Mouse (Mus musculus) monocyte, adult 2 months (primary cell): Measurements from ENCODE around the gene Nt5c.
"Not testable (repeated sequence)": the region's sequence is repeated elsewhere in the genome, so short reads cannot be mapped to it uniquely, and the experiment has no call there.

ENCODE experiments used
- DNase-seq, 2 experiments: peaks; one replicate each; pipeline ENCODE4 v3.0.0; 2022; ENCODE audit warnings: low spot score in 2 of 2, low read depth in 1 of 2

The Nt5c gene

DNA sequence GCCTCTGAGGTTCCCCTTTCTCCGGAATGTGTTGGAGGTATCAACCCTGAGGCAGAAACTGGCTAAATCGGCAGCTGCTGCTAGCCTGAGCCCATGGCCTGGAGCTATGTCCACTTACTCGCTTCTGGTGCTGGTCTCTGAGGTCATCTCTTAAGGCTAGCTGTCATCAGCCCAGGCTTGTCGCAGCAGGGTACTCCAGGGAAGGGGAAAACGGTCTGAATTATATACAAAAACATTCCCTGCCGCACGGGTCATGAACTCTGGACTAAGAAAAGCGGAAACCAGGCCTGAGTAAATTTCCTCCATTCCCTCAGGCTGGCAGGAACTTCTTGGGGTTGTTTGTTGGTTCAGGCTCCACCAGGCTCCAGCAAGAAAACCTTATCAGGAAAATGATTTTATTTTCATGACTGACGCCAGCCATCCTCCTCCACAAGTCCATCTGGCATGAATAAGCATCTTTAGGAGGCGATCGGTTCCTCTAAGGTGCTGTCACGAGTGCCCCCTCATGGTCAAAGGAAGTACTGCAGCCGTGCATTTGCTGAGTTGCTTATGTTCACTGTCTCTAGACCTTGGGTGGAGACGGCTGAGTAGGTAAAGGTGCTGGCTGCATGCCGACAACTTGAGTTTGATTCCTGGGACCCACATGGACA lies 17.9 kb downstream of the Nt5c start:
- DNase-seq: peak; percentile 83 to 85

DNA sequence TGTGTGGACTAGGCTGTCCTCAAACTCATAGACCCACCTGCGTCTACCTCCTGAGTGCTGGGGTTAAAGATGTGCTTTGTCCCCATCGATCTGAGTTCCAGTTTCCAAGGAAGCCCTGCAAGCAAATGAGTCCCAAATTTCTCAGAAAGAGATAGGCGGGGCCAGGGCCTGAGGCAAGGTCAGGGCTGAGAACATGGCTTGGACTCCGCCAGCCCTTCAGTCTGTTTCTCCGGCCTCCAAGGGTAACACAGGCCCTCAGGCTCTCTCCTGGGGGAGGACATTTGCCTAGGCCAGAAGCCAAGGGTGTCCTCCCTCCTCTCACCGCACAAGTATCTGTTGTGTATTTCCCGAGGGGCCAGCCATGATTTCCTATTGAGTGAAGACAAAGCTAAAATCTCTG lies 19.5 kb downstream of the Nt5c start:
- DNase-seq: no peak

DNA sequence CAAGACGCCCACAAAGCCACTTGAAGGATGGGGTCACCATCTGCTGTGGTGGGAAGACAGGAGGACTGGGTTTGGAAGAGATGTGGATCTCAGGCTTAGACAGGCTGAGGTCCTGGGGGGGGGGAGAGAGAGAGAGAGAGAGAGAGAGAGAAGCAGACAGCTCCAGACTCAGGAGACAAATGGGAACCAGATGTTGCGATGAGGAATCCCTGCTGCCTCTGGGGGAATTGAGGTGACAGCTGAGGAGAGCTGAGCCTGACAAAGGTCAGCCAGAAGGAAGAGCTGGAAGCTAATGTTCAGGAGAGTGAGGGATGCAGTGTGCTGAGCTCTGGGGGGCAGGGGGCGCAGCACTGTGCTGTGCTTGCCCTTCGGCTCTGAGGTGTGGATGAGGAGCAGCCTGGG lies 24.4 kb downstream of the Nt5c start:
- DNase-seq: no peak

DNA sequence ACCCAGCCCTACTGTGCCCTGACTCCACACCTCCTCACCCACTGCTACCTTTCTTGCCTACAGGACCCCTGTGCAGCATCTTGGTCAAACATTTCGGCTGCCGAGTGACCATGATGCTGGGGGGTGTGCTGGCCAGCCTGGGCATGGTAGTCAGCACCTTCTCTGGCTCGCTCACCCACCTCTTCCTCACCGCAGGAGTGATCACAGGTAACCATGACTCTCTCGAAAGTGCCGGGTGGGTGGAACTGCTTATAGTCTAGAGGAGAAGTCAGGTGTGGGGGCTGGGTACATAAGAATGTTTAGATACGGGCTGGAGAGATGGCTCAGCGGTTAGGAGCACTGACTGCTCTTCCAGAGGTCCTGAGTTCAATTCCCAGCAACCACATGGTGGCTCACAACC lies 26.8 kb downstream of the Nt5c start:
- DNase-seq: no peak

DNA sequence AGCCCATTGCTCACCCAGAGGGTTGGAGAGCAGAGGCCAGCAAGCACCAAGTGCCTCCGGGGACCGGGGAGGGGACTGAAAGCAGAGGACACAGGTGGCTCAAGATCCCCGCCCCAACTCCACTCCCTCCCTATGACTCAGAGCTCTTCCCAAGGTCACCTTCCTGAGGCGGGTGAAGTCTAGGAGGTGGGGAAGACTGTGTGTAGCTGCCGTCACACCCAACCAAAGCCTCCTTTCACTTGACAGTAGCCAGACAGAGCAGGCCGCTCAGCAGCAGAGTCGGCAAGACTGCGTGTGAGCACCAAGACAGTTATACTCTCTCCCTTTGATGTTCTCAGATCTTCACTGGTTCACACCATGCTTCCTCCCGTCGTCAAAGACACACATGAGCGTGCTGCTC lies 28.3 kb downstream of the Nt5c start:
- DNase-seq: no peak

DNA sequence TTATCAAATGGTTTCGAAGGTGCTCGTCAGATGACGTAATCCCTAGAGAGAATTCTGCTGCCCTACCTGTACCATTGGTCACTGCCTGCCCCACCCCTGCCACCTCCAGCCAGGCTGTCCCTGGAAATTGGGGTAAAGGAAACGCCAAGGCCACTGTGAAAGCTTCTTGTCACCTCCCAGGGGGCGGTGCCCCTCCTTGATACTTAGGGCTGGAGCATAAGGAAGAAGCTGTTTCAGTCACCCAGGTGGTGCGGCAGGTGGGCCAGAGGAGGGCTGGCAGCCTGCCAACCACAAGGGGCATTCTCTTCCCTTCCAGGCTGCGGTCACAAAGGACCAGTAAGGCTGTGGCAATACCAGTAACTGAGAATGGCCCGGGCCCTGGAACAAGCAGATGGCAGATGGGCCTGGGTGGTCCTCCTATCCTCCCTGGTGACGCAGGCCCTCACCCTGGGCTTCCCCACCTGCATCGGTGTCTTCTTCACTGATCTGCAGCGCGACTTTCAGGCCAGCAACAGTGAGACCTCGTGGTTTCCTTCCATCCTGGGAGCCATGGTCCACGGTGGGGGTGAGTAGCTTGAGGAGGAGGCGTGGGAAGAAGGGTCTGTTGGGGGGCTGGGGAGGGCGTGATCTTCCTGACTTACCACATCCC lies 29.3 kb downstream of the Nt5c start, which contains the start of gene Slc16a5:
Gene Slc16a5, plus strand, starts transcription at position 232 of the 649 bp plus-strand sequence.
- DNase-seq: no peak

DNA sequence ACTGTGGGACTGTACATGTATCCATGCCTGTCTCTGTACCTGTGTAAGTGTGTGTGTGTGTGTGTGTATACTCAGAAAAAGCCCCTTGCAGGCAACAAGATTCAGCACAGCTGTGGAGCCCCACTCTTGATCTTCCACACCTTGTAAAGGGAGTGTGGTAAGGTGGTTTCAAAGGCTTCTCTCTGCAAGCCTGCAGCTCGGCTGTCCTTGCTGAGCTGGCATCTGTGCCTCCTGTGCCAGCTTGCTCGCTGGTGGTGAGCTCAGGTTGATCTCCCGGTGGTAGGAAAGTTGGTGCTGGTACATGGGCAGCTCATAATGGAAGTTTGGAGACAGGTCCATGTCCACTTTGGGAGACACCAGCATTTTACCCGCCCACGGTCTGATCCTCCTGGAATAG lies 29.8 kb downstream of the Nt5c start:
- no peak for DNase-seq

DNA sequence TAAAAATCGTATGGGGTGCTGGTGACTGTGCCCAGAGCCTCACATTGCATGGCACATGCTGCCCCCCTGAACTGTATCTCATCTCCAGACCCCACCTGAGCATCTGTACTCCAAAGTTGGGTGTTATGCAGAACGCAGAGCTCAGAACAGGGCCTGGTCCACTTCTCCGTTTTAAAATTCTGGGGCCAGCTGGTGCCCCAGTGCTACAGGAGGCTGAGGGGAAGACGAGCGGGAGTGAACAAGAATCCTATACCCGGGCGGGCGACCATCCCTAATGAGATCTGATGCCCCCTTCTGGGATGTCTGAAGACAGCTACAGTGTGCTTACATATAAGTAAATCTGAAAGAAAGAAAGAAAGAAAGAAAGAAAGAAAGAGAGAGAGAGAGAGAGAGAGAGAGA lies 30.7 kb downstream of the Nt5c start:
- no peak for DNase-seq

DNA sequence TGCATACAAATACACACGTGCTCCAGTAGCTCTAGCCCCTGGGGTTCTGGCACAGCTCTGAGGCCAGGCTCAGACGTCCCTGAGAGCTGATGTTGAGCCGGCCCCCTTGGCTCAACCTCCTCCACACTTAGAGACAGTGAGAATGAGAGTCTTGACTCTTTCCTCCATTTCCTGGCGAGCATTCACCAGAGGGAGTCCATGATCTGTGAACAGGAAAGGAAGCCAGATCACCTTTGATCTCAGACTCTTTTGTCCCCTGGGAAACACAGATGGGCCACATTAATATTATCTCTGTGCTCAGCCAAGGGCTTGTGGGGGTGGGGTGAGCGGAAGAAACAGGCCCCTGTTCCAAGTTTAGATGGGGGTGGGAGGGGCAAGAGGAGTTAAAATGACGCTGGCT lies 34.3 kb downstream of the Nt5c start:
- DNase-seq: no peak

DNA sequence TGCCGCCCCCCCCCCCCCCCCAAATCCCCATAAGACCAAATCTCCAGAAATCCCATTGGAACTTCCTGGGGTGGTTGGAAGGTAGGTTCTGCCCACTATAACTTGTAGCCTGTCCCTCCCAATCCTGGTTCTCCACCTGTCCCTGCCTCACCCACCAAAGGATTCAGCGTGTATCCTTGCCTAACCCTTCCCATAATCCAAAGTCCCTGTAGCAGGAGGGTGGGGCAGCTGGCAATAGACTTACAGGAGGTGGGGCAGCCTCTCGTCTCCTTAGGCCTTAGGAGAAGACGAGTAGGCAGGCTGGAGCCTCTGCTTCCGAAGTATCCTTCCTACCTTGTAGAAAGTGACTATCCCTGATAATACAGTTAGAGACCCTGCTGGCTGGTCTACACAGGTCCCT lies 35.5 kb downstream of the Nt5c start:
- DNase-seq: no peak

DNA sequence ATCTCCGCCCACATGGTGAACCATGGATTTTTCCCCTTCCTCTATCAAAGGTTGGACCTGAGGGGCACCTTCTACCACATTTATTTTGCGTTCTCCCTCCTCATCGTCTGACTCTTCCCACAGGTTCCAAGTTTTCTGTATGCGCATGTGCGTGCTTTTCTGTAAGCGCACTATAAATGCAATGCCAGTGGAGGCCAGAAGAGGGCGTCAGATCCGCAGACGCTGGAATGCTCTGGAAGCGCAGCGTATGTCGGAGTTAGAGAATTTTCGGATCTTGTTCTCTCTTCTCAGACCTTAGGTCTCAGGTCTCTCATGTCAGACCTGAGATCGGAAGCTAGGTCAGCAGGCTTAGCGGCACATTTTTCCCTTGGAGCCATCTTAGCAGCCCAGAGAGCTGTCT lies 36.0 kb downstream of the Nt5c start:
- no peak for DNase-seq

DNA sequence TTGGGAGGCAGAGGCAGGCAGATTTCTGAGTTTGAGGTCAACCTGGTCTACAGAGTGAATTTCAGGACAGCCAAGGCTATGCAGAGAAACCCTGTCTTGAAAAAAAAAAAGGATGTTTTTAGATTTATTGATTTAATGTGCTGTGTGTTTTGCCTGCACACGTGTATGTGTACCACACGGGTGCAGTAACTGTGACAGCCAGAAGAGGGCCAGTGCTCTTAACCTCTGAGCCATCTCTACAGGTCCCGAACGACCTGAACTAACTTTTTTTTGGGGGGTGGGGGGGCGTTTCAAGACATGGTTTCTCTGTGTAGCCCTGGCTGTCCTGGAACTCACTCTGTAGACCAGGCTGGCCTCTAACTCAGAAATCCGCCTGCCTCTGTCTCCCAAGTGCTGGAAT lies 36.8 kb downstream of the Nt5c start:
- DNase-seq: not testable (repeated sequence)

DNA sequence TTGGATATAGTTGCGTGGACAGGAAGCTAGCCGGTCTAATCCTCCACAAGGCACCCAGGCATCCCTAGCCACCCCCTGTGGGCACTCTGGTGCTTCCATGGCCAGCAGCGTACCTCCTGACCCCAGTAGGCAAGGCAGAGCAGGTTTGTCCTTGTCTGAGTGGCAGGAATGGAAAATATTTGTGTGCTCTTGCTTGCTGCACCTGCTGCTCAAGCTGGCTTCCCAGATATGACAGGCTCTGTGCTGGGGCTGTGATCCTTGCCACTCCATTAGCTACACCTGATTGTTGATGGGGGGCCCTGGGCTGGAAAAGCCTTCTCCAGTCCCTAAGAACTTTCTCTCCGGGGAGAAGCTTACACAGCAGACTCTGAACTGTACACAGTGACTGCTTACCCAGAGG lies 38.4 kb downstream of the Nt5c start:
- no peak for DNase-seq

DNA sequence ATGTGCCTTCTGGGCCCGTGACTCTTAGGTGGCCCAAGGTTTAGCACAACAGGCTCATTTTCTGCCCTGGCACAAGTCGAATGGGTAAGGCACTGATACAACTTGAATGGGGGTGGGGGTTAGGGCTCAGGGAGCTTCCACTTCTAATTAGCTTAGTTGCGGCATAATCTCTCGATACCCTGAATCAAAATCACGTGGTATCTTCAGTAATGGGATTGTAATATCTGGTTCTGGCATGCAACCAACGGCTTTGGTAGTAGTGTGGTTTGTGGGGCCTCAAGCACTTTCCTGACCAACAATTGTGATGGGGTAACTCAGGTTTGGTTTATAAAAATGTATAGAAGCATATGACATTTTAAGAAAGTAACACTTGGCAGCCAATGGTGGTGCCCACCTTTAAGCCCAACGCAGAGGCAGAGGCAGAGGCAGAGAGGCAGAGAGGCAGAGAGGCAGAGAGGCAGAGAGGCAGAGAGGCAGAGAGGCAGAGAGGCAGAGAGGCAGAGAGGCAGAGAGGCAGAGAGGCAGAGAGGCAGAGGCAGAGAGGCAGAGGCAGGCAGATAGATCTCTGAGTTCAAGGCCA lies 39.3 kb downstream of the Nt5c start:
- DNase-seq: no peak

DNA sequence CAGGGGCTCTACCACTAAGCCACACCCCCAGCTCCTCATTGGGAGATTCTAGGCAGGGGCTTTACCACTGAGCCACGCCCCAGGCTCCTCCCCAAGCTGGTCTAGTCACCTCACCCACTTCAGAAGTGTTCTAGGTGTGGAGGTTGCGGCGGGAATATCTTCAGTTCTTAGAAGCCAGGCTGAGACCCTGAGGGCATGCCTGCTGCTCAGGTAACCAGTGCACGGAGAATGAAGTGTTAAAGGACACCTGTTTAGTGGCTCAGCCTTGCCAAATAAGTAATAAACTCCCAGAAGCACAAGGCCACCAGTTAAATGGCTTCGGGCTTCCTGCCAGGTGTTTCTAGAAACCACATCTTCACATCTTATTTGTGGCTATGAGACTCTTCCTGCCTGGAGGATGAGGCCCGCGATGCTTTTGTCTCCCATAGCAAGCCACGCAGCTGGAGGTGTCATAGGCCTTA lies 39.9 kb downstream of the Nt5c start:
- no peak for DNase-seq

DNA sequence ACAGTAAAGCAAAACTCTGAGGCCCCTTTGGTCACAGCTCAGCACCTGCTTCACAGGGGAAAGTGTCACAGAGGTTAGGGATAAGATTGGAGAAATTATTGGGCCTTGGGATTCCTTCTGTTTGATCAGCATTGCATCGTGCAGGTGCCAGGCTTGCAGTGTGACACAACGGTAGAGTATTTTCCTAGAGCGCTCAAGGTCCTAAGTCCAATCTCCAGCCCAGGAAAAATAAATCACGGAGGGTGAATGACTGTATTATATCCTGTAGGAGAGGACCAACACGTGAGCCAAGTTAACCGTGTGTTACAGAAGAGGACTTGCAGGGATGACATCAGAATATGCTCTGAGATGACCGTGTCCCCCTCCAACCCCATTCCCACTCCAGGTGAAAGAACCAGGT lies 41.5 kb downstream of the Nt5c start:
- no peak for DNase-seq

DNA sequence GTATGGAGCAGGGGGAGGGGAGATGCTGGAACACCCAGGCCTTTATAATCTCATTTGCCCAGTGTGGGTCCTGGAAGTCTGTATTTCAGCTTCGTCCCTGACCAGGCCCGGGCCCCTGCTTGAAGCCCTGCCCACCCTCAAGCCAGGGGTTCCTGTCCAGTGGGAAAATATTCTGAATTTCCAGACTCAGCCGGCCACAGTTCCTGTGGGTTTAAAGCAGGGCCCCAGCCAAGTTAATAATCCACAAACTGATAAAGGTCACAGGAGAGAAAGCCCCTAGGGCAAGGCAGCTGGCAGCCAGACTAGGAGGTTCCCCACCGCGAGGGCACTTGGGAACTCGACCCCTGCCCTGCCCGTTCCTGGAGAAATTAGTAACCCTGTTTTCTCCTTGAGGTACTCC lies 42.7 kb downstream of the Nt5c start:
- no peak for DNase-seq

DNA sequence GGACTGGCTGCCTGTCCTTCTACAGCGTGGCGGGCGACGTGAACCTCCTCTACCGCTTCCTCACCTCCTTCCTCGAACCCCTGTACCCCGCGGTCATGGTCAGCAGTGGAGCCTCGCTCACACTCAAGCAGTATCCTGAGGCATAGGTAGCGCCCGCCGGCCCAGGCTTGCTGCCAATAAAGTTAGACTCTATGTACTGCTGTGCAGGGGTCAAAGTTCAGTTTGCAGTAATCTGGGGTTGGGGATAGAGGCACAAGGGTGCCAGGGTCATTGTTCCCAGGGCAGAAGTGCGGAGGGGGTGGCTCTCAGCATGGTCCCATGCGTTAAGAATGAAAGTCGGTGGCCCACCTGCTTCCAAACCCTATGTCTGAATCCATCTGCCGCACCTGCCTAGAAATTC lies 43.6 kb downstream of the Nt5c start:
- no peak for DNase-seq

DNA sequence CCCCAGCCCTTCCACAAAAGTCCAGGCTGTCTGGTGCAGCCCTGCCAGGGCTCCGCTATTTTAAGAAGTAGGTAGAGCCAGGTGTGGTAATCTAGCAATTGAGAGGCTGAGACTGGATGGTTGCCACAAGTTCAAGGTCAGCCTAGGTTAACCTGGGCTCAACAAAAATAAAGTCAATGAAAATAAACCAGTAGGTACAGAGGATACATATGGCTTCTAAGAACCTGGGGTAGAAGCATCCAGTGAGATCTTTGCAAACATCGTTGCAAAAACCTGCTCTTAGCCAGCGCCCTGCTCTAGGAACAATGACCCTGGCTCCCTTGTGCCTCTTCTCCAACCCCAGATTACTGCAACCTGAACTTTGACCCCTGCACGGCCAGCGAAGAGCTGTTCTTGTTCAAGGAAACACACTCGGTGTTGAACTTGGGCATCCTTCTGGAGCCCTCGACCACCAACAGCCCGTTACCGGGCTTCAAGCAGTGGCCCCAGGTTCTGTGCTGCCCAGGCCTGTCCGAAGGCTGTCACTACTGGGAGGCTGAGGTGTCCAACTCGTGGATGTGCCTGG lies 44.3 kb downstream of the Nt5c start:
- DNase-seq: no peak

DNA sequence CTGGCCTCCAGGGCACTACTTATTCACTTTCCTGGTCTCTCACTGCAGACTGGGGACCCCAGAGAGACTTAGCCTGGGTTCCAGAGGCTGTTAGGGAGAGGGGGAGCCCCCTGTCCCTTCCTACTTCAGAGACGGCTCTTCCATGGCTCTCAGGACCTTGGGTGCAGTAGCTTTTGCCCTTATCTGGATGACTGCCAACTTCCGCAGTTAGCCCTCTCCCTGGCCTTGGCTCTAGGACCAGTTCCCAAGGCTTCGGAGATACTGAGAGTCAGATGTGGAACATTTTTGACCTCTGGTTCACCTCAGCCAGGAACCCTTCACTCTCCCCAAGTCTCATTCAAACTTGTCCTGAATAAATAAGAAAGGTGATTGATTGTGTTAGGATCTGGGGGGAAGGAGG lies 44.8 kb downstream of the Nt5c start:
- DNase-seq: no peak

DNA sequence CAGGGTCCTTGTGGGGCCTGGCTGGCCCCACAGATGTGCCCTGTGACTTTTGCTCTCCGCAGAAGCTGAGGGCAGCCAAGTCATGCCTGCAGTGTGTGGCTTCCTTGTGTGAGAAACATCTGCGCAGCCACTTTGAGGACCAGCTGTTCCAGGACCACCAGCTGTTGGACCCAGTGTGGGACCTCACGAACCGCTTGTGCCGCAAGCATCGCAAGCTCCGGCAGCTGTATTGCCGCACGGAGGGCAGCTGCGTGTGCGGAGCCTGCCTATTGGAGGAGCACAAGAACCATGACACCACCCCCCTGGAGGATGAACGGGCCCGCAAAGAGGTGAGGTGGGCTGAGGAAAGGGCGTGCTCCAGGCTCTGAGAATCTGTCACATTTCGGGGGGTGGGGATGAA lies 50.2 kb downstream of the Nt5c start:
- DNase-seq: no peak
